In genomic region chr14:121631934-121632333, GRCm38 (mm10) we compare ENCODE assay signal across 17 mouse cellular contexts.
"Had no signal": no experiment of that assay in that cellular context is flagged by ENCODE, and none has a peak within 500 bp of the region (broad histone marks: within the 10 kb centered on the region; RNA-seq: fewer than 3 reads in every experiment).

No protein-coding gene starts in this region.

- H3K4me1 ChIP-seq: neural tube, embryonic 12.5 days; neural tube, embryonic 13.5 days; neural tube, embryonic 15.5 days; stomach, embryonic 15.5 days had no signal

- H3K27ac ChIP-seq: neural tube, embryonic 12.5 days; neural tube, embryonic 13.5 days; neural tube, embryonic 15.5 days; stomach, embryonic 15.5 days; stomach, postnatal 0 days had no signal

- H3K36me3 ChIP-seq: neural tube, embryonic 12.5 days had no signal

- H3K4me3 ChIP-seq: neural tube, embryonic 12.5 days; neural tube, embryonic 13.5 days; neural tube, embryonic 15.5 days; stomach, embryonic 15.5 days had no signal

- H3K27me3 ChIP-seq: neural tube, embryonic 12.5 days; neural tube, embryonic 13.5 days; neural tube, embryonic 15.5 days; stomach, embryonic 15.5 days had no signal

- DNase-seq: retina, postnatal 1 day; right cerebral cortex, adult 18-20 months; right cerebral cortex, postnatal 14 days; right cerebral cortex, postnatal 25 days; right cerebral cortex, postnatal 4 days; spleen, adult 18-20 months; thymus, adult 18-20 months; thymus, adult 2 months; thymus, postnatal 14 days; thymus, postnatal 25 days; thymus, postnatal 36 days; thymus, postnatal 4 days had no signal

- H3K9me3 ChIP-seq: neural tube, embryonic 12.5 days; neural tube, embryonic 13.5 days; neural tube, embryonic 15.5 days; stomach, embryonic 15.5 days had no signal
